Mouse (Mus musculus): ENCODE measurements at regions not wholly inside any gene's neighbourhood (a gene's known extent, or its start where the extent isn't known, plus 50 kb on each side); places are given as distances from the start of the nearest gene placed in this dataset.

GRCm38 (mm10) chr1:151123964-151124363, 58.4 kb upstream of the Gm47985 start:
- DNase-seq: no peak

DNA sequence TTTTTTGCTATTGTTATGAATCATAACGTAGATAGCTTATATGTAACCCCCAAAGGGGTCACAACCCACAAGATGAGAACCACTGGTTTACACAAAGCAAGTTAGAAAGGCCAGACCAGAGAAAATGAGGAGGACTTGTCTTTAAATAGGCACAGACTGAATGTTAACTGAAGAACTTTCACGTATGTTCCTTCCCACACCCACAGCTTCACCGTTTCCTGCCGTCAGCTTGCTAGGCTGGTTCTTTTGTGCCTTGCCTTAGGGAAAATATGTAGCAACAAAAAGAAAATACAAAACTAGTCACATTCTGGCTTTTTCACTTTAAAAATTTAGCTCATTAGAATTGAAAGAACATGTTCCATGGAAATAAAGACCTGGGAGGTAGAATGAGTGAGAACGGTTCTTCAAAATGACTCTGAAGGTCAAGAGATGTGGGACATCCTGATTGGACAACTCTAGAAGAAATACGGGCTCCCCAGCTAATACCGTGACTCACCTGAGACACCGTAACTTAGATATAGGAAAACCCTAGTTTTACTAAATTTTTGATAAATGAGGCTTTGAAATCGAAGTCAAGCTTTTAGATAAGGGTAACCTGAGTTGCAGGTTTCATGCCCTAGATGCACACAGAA, 57.2 kb upstream of the Gm47985 start:
- no peak for DNase-seq

DNA sequence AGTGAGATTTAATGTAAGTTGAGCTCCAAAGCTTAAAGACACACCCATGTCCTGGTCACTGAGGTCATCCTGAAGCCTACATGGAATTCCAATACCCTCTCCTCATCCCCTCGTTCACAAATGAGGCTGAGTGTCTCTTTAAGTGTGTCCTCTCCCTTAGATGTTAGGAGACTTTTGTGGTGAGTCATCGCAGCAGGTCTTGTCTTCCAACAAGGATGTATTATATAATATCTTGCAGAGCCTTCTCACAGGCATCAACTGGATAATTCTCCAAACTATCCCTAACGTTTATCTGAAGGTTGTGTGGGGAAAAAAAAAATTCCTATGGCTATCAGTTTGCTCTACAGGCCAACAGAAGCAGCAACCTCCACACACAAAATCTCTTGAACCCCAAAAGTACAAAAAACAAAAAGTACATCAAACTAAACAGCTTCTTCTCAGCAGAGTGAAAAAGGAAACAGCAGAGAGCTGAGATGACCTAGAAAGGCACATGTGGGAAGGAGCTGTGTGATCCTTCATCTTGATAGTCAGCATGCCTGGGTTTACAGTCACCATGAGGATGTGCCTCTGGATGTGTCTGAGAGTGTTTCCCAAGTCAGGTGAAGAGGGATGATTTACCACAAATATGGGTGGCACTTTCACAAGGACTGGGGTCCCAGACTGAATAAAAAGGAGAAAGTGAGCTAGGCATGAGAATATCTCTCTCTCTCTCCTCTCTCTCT, 56.4 kb upstream of the Gm47985 start:
- no peak for DNase-seq

DNA sequence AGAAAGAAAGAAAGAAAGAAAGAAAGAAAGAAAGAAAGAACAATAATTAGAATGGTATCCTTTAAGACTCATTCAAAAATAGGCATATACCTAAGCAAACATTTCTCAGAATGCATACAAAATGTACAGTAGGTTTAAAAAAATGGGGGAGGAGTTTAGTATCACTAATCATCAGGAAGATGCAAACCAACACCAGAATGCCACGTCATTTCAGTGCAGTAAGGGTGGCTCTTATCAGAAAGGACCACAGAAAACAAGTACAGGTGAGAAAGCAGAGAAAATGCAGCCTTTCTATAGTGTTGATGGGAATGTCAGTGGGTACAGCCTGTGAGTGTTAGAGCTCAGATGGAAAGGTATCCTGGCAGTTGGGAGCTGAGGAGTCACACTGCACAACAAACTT, 55.6 kb upstream of the Gm47985 start:
- no peak for DNase-seq

DNA sequence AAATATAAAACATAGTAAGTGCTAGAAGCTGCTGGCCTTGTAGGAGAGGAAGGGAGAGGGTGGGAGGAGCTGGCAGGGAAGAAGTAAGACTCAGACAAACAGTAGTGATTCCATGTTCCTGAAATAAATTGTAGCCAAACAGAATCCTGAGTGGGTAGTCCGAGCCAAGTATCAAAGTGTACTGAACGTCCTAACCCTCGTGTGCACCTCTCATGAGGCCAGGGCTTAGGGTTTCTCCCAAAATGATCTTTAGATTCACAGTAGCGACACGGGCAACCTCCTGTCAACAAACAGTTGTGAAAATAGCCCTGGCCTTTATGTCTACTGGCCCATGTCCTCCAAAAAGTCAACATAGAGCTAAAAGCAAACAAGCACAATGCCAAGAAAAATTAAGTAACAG, 54.3 kb upstream of the Gm47985 start:
- no peak for DNase-seq

DNA sequence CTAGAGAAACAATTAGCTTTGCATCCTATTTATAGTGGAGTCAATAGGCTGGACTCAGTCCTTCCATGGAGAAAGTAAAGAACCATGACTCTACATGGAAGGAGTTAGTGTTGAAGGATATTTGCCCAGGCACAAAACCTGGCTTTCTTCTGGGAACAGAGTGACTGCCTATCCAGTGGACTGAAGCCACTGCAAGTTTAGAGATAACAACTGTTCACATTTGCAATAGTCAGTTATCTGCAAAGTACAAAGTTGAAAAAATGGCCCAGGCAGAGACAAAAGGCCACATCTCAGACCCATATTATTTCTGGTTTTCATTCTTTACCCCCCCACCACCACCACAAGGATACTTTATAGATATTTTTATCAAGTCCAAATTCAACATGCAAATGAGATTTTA, 53.4 kb upstream of the Gm47985 start:
- DNase-seq: no peak

DNA sequence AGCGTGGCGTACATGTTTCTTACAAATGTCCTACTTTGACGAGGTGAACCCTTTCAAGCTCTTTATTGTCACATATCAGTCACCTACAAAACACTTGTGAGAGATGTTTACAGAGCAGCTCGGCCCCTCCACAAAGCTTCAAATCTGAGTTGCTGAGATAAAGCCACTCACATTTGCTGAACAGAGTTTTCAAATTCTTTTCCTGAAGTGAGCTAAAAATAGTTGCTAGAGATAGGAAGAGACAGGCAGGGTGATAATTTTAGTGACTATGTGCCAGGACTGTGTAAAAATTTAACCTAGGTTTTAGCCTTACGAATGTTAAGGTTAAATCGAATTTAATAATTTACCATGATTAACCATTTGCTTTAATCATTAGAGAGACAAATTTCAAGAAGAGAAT, 52.3 kb upstream of the Gm47985 start:
- no peak for DNase-seq

GRCm38 (mm10) chr1:151130845-151131626, 51.3 kb upstream of the Gm47985 start:
- no peak for DNase-seq

DNA sequence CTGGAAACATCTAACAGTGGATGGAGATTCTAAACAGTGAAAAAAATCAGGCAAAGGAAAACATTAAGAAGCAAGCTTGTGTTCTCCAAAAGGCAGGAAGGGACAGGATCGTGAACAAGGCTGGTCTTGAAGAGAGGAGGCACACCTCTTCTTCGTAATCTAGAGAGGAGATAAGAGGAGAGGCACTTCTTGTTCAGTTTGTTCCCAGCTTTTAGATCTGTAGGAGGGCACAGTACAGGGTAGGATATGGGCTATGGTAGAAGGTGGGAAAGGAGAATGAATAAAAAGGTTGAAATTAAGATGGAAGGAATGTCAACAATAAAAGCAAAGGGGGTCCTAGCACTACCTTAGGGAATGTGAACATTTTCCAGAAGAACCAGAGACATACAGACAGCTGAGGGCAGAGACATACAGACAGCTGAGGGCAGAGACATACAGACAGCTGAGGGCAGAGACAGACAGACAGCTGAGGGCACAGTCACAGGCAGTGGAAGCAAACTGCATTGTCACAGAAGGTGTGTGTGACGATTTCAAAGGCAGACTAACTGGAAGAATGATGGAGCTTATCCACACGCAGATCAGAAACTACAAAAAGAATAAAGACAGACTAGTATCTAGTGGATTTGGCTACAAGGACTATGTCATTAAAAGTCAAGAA, 50.6 kb upstream of the Gm47985 start:
- no peak for DNase-seq

Data from B cell, adult 2 months (primary cell).